Mouse (Mus musculus) activated CD4-positive, CD25-positive, alpha-beta regulatory T cell, adult 4 months (primary cell): ENCODE data around the gene Cass4. TPM values are rescaled to one million over a fixed set of nuclear protein-coding genes. Genes with fewer than 3 reads are reported as not detected.
A peak's percentile ranks its signal among the peaks of the same experiment; 100 is the strongest.

Experiments
- ATAC-seq: one replicate; pipeline ENCODE4 v1.8.0; 2017
- polyA plus RNA-seq, 2 experiments: library from polyadenylated mRNA; unstranded; fragments of 100-300 nt; shearing (Covaris generic); gene quantifications; one replicate each; pipeline ENCODE4 v1.2.1; 2017

The Cass4 gene
- polyA plus RNA-seq, 2 experiments from 2014 or later: 7.8 to 9.3 TPM

GRCm38 (mm10) chr2:172390341-172390740, 3.3 kb upstream of the Cass4 start:
- ATAC-seq: no peak

- ATAC-seq: no peak
Measured at GRCm38 (mm10) chr2:172392041-172392521, 1.5 kb upstream of the Cass4 start.

- ATAC-seq: no peak
Measured at GRCm38 (mm10) chr2:172394052-172394392, 428 bp downstream of the Cass4 start.

GRCm38 (mm10) chr2:172394671-172395070, 1.1 kb downstream of the Cass4 start:
- ATAC-seq: no peak

- no peak for ATAC-seq
Measured at GRCm38 (mm10) chr2:172395961-172396360, 2.4 kb downstream of the Cass4 start.

- ATAC-seq: peak; percentile 93
Measured at GRCm38 (mm10) chr2:172399901-172400300, 6.3 kb downstream of the Cass4 start.

- ATAC-seq: peak; percentile 58
Measured at GRCm38 (mm10) chr2:172401116-172401825, 7.7 kb downstream of the Cass4 start.

GRCm38 (mm10) chr2:172404239-172404638, 10.6 kb downstream of the Cass4 start:
- ATAC-seq: no peak

- ATAC-seq: peak; percentile 47
Measured at GRCm38 (mm10) chr2:172405011-172405410, 11.4 kb downstream of the Cass4 start.

- no peak for ATAC-seq
Measured at GRCm38 (mm10) chr2:172406173-172406572, 12.6 kb downstream of the Cass4 start.

GRCm38 (mm10) chr2:172407499-172407898, 13.9 kb downstream of the Cass4 start:
- peak; percentile 52 for ATAC-seq

- no peak for ATAC-seq
Measured at GRCm38 (mm10) chr2:172410686-172411085, 17.1 kb downstream of the Cass4 start.

- ATAC-seq: no peak
Measured at GRCm38 (mm10) chr2:172411091-172411490, 17.5 kb downstream of the Cass4 start.

GRCm38 (mm10) chr2:172412454-172412853, 18.9 kb downstream of the Cass4 start:
- ATAC-seq: no peak

- ATAC-seq: no peak
Measured at GRCm38 (mm10) chr2:172413273-172413672, 19.7 kb downstream of the Cass4 start.

GRCm38 (mm10) chr2:172413894-172414293, 20.3 kb downstream of the Cass4 start:
- ATAC-seq: no peak

GRCm38 (mm10) chr2:172416218-172416617, 22.6 kb downstream of the Cass4 start:
- no peak for ATAC-seq

- no peak for ATAC-seq
Measured at GRCm38 (mm10) chr2:172416876-172417275, 23.3 kb downstream of the Cass4 start.

GRCm38 (mm10) chr2:172418208-172418607, 24.6 kb downstream of the Cass4 start:
- ATAC-seq: no peak

- no peak for ATAC-seq
Measured at GRCm38 (mm10) chr2:172430609-172431008, 37.0 kb downstream of the Cass4 start.

GRCm38 (mm10) chr2:172433746-172434145, 40.2 kb downstream of the Cass4 start:
- ATAC-seq: peak; percentile 90

GRCm38 (mm10) chr2:172437371-172437952, 43.9 kb downstream of the Cass4 start:
- ATAC-seq: peak; percentile 40

GRCm38 (mm10) chr2:172439843-172440639, 46.4 kb downstream of the Cass4 start, which contains the start of gene Rtf2:
Rtf2 (plus strand) TSS chr2:172440556.
- ATAC-seq: peak; percentile 77
